Mouse (Mus musculus) cerebellum, postnatal 36 days (tissue): ENCODE measurements around the gene Cyp4a14.
"Not testable (repeated sequence)": the region's sequence is repeated elsewhere in the genome, so short reads cannot be mapped to it uniquely, and the experiment has no call there.

ENCODE experiments used
- DNase-seq, 2 experiments: peaks; one replicate each; pipeline ENCODE4 v3.0.0; 2021 to 2022; ENCODE audit warnings: mixed read lengths in 2 of 2

The Cyp4a14 gene

DNA sequence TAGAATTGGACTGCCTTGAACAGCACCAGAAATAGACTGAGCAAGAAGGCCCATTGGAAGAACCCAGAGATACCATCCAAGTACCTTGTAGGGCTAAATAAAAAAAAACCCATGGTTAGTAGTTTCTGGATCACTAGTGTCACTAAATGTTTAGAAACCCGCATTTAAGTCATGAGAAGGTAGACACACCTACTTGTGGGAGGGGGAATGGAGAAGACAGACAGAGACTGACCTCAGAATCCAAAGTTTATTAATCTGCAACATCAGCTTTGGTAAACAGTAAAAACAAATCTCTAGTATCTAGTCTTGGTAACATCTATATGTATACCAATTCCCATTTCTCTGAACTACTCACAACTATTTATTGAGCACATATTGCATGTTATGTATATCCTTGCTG lies at the start of gene Cyp4a14:
Cyp4a14 (minus strand) TSS at position 142 of the 400 bp plus-strand sequence.
- DNase-seq = no peak

DNA sequence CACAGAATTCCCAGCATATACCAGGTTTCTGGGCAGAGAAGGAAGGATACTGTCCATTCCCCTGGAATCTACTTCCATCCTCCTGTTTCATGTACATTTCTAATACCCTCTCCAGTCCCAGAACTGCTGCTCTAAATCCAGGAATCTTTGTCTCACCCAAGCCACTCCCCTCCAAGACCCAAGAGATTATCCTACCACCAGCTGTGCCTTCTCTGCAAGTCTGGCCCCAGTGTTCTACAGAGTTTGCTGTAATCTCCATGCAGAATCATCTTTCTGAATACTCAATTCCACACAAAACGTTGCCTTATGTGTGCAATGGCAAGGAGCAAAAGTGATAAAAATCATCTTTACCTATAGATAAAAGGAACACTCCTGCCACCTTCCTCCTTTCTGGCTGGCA lies 49.2 kb upstream of the Cyp4a14 start:
- DNase-seq = no peak

DNA sequence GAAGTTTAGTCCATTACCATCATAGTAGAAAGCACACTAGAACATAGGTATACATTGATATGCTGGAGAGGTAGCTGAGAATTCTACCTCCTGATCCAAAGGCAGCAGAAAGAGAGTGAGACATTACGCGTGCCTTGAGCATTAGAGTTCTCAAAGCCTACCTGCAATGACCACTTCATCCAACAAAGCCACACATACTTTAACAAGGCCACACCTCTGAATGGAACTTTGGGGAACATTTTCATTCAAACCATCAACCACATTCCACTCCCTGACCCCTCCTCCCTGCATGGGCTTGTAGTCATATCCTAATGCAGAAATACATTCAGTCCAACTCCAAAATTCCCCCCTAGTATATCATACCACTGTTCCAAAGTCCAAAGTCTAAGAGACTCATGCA lies 25.8 kb upstream of the Cyp4a14 start:
- DNase-seq = no peak

DNA sequence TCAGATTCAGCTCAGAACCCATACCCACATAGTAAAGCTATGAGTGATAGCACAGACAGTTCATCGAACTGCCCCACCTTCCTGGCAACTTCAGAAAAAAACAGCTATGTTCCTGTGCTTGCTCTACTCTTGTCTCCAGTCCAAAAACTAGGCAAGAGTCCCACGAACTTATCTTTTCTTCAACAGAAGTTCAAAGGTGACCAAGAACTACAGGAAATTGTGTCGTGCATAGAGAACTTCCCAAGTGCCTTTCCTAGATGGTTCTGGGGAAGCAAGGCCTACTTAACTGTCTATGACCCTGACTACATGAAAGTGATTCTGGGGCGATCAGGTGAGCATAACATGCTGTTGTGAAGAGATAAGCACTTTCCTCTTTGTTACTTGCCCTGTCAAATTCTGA lies 23.5 kb upstream of the Cyp4a14 start:
- no peak for DNase-seq

DNA sequence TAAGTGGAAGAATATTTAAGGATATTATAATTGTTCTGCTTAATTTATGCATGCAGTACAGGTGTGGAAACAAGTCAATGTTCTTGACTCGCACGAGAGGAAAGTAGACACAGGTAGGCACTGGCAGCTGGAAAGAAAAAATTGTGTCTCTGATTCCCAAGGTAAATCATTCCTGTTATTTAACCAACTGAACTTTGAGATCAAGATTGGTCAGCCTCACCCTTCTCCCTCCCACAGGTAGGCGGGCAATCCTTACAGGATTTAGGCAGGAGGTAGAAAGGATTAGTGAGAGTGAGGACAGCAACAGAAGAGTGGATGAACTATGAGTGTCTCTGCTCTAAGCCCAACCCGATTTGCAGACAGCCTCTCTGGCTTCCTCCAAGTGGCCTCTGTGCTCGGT lies 22.1 kb upstream of the Cyp4a14 start, which contains the start of gene Cyp4a10:
Cyp4a10 (plus strand) TSS at position 265 of the 400 bp plus-strand sequence.
- not testable (repeated sequence) for DNase-seq

DNA sequence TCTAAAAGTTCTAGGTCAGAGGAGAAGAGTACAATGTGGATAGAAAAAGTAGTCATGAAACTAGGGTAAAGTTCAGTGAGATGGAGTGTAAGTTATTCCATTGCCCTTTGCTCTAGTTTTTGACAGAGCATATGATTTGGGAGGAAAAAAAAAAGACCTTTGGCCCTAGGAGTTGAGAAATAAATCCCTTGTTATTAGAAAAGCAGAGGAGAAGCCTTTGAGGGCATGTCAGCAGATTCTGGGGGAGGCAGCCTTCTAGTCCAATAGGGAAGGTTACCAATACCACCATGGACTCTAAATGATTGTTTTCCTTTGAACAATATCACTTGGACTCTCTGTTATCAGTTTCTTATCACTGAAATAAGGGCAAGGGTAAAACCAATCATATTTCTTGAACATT lies 18.0 kb upstream of the Cyp4a14 start:
- DNase-seq = not testable (repeated sequence)

DNA sequence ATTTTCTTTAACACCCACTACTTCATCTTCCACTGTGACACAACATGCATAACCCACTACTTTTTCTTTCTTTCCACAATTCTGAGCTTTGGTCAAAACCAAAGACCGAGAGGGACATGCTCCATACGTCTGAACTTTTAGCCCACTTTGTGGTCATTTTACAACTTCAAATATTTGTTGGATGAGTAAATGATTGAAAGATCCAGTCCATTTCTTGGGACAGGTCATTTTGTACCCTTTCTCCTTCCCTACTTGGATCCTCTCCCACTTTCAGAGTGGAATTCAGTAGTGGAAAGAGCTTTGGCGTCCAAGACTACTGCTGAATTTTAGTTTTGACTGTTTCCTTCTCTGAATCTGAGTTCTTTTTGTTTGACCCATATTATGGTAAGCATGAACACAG lies 1.5 kb upstream of the Cyp4a14 start:
- no peak for DNase-seq

DNA sequence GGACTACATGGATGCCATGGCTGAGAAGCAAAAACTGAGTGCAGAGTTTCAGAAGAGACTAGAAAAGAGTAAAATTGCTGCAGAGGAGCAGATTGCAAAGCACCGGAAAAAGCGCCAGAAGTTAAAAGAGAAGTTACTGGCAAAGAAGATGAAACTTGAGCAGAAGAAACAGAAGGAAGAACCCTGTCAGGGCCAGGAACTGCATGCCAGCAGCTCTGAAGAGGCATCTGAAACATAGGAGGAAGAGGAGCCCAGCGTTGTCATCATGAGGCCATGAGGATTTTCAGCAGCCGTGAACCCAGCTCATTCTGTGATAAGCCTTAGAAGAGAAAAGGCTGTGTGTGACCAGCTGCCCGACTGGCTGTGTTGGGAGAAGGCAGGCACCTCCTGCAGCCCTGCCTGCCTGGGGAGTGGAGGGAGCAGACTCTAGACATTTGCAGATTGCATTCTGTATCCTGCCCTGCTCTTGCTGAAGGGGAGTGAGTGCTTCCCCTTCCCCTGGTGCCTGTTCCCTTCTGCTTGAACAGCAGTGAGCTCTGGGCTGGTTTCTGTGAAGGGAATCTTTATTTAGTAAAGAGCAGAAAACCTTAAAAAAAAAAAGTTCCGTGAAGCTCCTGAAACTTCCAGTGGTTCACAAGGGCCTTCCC lies 14.8 kb downstream of the Cyp4a14 start:
- no peak for DNase-seq

DNA sequence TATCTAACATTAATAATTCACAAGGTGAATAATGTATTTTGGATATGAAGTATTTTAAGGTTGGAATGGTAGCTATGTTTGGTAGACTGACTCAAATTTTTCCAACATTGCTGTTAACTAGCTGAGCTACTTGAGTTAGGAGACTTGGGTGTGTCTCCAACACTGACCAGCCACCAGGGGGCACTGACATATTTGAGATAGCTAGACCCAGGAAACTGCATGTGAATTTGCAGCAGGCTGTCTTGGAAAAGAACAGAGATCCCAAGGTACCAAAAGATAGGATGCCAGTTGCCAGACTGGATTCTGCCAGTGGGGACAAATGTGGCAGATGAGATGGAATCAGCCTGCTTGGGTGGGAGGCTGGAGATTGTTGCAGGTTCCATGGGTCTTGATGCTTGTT lies 19.9 kb downstream of the Cyp4a14 start:
- DNase-seq = not testable (repeated sequence)

DNA sequence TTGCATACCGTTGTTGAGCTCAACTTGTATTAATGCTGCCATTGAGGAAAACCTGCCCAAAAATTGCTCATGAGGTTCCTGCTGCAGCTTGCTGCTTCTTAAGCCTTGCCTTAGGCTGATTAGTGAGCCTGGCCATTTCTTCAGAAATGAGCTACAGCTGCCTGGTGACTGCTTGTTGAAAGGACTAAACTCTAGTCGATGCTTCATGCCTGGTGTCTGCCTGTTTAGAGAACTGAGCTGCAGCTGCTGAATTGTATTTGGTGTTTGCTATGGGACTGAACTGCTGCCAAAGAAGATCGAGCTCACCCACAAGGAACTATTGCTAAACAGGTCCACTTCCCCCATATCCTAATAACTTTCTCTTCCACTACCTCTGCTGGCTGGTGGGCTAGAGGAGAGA lies 22.4 kb downstream of the Cyp4a14 start:
- not testable (repeated sequence) for DNase-seq

DNA sequence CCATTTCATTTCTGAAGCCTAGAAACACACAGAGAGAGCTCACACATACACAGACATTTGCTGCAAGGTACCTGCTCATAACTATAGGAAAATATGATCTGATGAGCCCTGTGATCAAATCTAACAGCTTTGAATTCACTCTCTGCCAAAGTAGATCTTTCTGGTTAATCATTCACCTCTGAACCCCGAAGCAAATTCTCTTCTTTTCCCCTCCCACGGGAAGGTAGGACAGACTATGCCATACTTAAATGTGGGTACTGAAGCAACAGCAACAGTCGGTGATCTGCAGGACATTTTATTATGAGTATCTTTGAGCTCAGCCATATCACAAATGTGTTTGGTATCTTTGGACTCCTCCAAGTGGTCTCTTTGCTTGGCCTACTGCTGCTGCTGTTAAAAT lies 43.6 kb downstream of the Cyp4a14 start, which contains the start of gene Cyp4a30b:
Cyp4a30b (plus strand) TSS at position 301 of the 400 bp plus-strand sequence.
- no peak for DNase-seq

DNA sequence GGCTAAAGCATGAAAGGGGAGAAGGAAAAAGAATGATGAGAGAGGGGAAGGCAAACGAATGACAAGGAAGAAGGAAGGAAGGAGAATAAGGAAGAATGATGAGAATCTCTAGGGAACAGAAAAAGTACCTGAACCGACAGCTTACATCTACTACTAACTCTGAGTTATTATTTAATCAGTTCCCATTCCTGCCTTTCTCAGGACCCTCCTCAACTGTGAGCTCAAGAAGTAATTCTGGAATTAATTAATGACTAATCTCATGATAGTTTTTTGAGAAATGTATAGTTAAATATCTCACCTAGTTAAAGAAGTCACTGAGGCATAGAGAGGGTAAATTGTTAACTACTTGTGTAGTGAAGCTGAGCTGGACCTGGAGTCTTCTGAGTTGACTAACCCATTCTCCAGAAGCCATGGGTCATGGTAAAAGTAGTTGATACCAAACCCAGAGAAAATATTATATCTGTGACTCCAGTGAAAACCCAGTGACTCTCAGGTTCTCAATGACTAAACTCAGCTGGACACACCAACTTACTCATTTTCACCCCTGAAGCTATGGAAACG lies 45.3 kb downstream of the Cyp4a14 start:
- DNase-seq = no peak
